Mouse (Mus musculus) embryo, embryonic 10 days (tissue): ENCODE data around the gene Ppcdc.
A peak's percentile ranks its signal among the peaks of the same experiment; 100 is the strongest.
"Not testable (repeated sequence)": the region's sequence is repeated elsewhere in the genome, so short reads cannot be mapped to it uniquely, and the experiment has no call there.

Experiments
- DNase-seq: peaks from one replicate; pipeline ENCODE4 v3.0.0-alpha.2; 2015; ENCODE audit warnings: low spot score

Gene Ppcdc

GRCm38 (mm10) chr9:57428391-57428790 is 11.5 kb downstream of the Ppcdc start:
- DNase-seq = no peak

GRCm38 (mm10) chr9:57427937-57428336 is 12.0 kb downstream of the Ppcdc start:
- DNase-seq = no peak

DNA sequence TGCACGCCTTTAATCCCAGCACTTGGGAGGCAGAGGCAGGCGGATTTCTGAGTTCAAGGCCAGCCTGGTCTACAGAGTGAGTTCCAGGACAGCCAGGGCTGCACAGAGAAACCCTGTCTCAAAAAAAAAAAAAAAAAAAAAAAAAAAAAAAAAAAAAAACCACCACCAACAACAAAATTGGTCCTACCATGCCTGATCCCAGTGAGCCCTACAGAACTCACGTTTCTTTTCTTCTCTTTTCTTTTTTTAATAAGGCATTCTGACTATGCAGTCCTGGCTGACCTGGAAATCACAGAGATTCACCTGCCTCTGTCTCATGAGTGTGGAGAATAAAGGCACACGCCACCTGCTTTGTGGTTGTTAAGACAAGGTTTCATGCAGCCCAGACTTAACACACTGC is 12.8 kb downstream of the Ppcdc start:
- not testable (repeated sequence) for DNase-seq

DNA sequence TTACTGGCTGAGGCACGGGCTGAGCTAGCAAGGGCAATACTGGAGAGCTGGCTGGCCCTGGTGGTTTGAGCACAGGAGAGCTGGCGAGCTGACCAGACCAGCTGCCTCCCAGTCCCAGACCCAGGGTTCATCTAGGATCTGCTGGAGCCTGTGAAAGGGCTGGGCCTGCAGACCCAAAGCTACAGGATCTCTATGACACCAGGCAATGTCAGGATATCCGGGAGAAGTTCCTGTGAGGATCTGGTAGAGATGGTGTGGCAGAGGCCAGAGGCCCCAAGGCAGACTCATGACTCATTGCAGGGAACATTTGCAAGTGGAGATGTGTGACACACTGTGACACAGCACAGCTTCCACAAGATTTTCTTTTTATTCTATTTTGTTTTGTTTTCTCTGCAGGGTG is 14.8 kb downstream of the Ppcdc start:
- no peak for DNase-seq

DNA sequence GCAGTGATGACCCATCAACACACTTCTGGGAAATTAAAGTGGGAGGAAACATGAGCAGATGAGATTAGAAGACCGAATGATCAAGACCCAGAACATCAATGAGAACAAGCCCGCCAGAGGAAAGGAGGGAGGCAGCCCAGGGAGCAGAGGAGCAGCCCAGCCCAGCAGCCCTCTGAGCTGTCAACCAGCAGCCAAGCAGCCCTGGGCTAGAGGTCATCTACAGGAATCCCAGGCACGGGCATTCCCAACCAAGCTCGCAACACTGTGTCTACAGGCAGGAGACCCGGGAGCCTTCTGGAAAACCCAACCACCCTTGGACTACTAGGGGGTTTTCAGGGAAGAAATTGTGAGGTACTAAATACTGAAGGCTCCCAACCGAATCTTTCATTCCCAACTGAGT is 15.9 kb downstream of the Ppcdc start:
- no peak for DNase-seq

- DNase-seq = no peak
Observed at GRCm38 (mm10) chr9:57421688-57422111, 18.2 kb downstream of the Ppcdc start.

GRCm38 (mm10) chr9:57421121-57421571 is 18.8 kb downstream of the Ppcdc start:
- DNase-seq = peak; percentile 77

- peak; percentile 67 for DNase-seq
Observed at GRCm38 (mm10) chr9:57420321-57421120, 19.4 kb downstream of the Ppcdc start.

DNA sequence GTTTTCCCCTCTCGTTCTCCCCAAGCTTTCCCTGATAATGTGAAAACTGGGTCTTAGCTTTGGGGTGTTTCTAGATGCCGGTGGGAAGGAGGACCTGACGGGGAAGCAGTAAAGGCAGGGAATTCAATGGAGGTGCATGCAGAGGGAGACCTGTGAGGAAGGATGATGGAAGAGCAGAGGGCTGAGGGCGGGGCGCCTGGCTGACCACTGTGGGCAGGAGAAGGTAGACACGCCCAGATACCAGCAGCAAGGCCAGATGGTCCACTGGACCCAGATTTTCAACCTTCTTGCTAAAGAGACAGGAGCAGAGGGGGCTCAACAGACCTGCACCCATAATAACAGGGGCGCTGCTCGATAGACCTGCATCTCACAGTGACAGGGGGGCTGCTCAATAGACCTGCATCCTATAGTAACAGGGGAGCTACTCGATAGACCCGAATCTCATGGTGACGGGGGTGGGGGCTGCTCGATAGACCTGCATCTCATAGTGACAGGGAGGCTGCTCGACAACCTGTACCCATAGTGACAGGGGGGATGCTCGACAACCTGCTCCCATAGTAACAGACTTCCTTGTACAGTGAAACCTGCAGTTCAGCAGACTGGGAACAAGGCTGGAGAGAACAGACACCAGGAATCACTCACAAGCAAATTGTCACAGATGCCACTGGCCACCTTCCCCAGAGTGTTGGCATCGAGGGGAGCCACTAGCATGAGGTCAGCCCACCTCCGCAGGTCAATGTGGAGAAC is 20.2 kb downstream of the Ppcdc start:
- no peak for DNase-seq

DNA sequence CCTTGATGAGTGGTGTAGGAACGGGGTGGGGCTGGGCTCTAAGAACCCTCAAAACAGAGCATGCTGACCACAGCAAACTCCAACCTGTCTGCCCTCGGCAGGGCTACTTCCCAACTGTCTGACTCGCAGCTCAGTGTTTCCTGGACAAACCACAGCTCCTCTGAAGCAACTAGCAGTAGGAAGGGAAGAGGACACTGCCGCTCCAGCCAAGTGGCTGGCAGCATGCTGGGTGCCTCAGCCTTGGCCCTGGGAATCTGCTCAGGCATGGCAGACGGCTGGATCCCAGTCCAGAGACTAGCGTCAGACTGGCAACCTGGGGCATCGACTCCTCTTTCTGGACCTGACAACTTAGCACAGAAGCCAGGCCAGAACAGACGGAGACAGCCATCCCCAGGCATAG is 22.6 kb downstream of the Ppcdc start:
- DNase-seq = no peak

DNA sequence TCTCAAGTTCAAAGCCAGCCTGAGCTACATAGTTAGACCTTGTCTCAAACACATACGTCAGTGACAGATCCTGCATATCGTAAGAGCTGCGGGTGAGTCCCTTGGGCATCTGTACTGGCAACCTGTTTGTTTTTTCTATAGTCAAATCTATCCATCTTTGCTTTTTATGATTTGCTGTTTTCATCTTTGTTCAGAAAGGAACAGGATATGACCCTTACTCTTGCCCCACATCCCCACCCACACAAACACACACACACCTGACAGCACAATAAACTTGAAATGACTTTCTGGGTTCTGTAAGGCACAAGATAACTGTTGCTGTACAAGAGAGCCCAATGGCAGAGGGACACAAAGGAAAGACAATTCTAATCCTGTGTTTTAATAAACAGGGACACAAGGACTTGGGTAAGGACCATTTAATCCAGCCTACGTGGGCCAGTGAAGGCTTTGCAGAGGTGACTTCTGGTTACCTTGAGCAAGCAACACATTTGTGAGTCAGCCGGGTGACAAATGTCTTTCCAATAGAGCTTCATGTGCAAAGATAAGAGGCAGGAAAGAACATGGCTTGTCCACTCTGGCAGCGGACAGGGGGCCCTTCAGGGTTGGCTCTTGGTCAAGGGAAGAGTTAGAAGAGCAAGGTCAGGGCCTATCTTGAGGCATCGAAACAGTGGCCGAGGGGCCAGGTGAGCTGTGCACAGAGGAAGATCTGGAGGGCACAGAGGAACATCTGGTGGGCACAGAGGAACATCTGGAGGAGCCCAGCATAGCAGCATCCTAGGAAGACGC is 32.6 kb downstream of the Ppcdc start:
- DNase-seq = no peak

GRCm38 (mm10) chr9:57406395-57406794 is 33.5 kb downstream of the Ppcdc start:
- DNase-seq = no peak

DNA sequence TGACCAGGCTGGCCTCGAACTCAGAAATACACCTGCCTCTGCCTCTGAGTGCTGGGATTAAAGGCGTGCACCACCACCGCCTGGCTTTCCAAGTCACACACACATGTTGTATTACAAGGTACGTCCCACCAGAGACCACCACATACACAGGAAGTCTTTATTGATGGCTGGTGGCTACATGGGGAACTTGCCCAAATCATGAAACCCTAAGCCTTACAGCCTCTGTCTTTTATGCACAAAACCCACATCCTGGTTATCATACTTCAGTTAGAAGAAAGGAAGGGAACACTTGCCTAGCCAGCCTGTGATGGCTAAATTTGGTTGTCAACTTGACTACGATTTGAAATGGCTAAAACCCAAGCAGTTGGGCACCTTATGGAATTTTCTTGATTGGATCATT is 35.9 kb downstream of the Ppcdc start:
- no peak for DNase-seq

- DNase-seq = no peak
Observed at GRCm38 (mm10) chr9:57402318-57403251, 37.3 kb downstream of the Ppcdc start.

DNA sequence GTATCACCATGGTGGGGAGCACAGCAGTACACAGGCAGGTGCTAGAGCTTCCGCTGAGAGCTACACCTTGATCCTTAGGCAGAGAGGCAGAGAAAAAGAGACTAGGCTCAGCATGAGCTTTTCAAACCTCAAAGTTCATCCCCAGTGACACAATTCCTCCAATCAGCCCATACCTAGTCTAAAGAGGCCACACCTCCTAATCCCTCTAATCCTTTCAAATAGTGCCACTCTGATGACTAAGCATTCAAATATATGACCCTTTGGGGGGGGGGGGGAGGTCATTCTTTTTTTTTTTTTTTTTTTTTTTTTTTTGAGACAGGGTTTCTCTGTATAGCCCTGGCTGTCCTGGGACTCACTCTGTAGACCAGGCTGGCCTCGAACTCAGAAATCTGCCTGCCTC is 41.2 kb downstream of the Ppcdc start:
- DNase-seq = no peak

- no peak for DNase-seq
Observed at GRCm38 (mm10) chr9:57392892-57393291, 47.0 kb downstream of the Ppcdc start.

- no peak for DNase-seq
Observed at GRCm38 (mm10) chr9:57390869-57391268, 49.1 kb downstream of the Ppcdc start.

GRCm38 (mm10) chr9:57389131-57389530 is 50.8 kb downstream of the Ppcdc start:
- DNase-seq = no peak

GRCm38 (mm10) chr9:57386926-57387325 is 53.0 kb downstream of the Ppcdc start:
- DNase-seq = no peak

DNA sequence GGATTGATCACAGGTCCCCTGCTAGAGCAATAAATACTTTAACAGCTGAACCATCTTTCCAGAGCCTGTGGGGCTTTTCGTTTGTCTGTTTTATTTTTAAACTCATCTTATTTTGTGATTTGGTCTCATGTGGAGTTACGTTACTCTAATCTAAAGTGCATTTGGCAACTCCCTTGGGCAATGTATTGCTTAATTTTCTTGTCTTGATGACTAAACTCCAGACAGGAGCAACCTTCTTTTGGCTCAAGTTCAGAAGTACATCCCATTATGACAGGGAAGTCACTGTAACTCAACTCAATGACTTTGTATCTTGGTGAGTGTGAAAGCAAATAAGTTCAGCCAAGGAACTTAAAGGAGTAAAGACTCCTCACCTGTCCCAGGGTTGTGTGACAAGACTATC is 55.3 kb downstream of the Ppcdc start:
- DNase-seq = no peak

DNA sequence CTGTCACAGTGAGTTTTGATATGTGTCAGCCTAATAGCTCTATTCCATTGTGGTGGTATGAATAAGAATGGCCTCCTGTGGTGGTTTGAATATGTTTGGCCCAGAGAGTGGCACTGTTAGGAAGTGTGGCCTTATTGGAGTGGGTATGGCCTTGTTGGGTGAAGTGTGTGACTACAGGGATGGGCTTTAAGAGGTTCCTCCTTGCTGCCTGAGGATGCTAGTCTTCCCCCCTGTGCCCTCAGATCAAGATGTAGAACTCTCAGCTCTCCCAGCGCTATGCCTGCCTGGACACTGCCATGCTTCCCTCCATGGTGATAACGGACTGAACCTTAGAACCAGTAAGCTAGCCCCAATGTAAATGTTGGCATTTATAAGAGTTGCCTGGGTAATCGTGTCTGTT is 78.9 kb downstream of the Ppcdc start:
- no peak for DNase-seq
